ENCODE assay signal across 8 mouse cellular contexts in the genomic region with DNA sequence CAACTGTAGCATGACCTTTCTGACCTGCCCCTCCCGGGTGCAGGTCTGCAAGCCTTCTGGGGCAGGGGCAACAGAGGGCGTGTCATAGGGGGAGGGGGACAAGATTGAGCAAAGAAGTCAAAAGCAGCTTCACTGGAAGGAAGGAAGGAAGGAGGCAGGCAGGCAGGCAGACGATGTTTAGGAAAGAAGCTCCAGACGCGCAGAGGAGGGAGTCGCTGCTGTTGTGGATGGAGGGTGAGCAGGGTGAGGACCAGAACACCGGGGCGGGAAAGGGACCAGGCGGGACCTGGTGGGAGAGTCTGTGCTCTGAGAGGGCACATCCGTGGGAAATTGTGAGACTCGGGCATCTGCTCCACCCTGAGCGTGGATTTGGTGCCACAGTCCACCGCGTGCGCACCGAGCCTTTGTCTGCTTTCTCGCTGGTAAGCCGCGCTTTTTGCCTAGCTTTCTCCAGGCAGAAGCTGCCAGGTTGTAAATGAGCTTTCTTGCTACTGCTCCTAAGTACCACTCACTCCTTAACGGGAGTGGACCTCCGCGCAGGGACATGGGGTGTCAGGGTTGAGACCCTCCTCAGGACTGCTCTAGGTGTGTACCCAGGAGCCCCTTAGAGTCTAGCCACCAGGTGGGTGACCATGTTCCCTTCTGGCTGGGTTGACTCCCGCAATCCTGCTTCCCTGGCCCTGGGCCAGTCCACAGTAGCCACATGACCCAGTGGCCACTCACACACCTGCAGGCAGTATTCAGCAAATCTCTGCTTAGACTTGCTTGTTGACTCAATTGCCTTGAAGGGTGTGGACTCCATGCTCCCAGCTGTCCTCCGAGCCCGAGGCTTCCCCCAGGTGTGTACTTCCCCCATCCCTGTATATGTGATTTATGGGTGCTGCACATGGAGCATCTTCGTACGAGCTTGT.
DNase-seq lines count a peak whose midpoint lies in the region; ATAC-seq lines count a peak whose summit lies in the region.

No protein-coding gene starts in this region.

- H3K27me3 ChIP-seq in lung, embryonic 15.5 days: peaks cover 64% of the 10 kb centered on the region
- peaks cover 70% of the 10 kb centered on the region for H3K27me3 ChIP-seq in embryonic facial prominence, embryonic 14.5 days (replicated peaks; ENCODE audit: control insufficient read depth, insufficient read depth, low read length)
- peaks cover 83% of the 10 kb centered on the region for H3K27me3 ChIP-seq in limb, embryonic 12.5 days

- H3K9me3 ChIP-seq in lung, embryonic 15.5 days: no peaks in the 10 kb centered on the region
- H3K9me3 ChIP-seq in embryonic facial prominence, embryonic 14.5 days (ENCODE audit: control insufficient read depth, low read length): no peaks in the 10 kb centered on the region
- H3K9me3 ChIP-seq in limb, embryonic 12.5 days: no peaks in the 10 kb centered on the region

- no peak for ATAC-seq in lung, embryonic 15.5 days (ENCODE audit: borderline replicate concordance, extremely low read depth, low FRiP score, low TSS enrichment)
- no peak for ATAC-seq in embryonic facial prominence, embryonic 14.5 days (ENCODE audit: low read depth)
- no peak for ATAC-seq in limb, embryonic 12.5 days (ENCODE audit: insufficient number of reproducible peaks, insufficient read depth, low FRiP score, low TSS enrichment, low read depth)

- peak overlapping the region; percentile 89 for H3K4me2 ChIP-seq in lung, embryonic 15.5 days
- peak overlapping the region; percentile 98 for H3K4me2 ChIP-seq in embryonic facial prominence, embryonic 14.5 days (ENCODE audit: low read depth, low read length)
- peak overlapping the region; percentile 98 for H3K4me2 ChIP-seq in limb, embryonic 12.5 days

- DNase-seq in lung, postnatal 4 days: no peak
- DNase-seq in embryonic facial prominence, embryonic 14.5 days (ENCODE audit: low spot score): no peak
- DNase-seq in retina, postnatal 1 day: peak; percentile 52
- DNase-seq in urinary bladder, postnatal 4 days (ENCODE audit: low spot score in 2 of 2): no peak
- no peak for DNase-seq in natural killer cell, adult 2 months (ENCODE audit: low spot score in 2 of 2)
- DNase-seq in layer of hippocampus, adult 9-11 months: no peak

- no peak overlapping the region for H3K27ac ChIP-seq in lung, embryonic 15.5 days
- H3K27ac ChIP-seq in embryonic facial prominence, embryonic 14.5 days (replicated peaks; ENCODE audit: low read depth, low read length): no peak overlapping the region
- H3K27ac ChIP-seq in limb, embryonic 12.5 days: no peak overlapping the region

- H3K4me1 ChIP-seq in lung, embryonic 15.5 days: peaks cover 28% of the 10 kb centered on the region
- H3K4me1 ChIP-seq in embryonic facial prominence, embryonic 14.5 days (ENCODE audit: control insufficient read depth, insufficient read depth, low read length): peaks cover 10% of the 10 kb centered on the region; the same call in 1 of the 2 replicates
- peaks cover 28% of the 10 kb centered on the region for H3K4me1 ChIP-seq in limb, embryonic 12.5 days (replicated peaks)

- H3K9ac ChIP-seq in lung, embryonic 15.5 days: 0 out of 2 replicates have a peak overlapping the region, but pooled peaks have one; percentile 3
- peak overlapping the region; percentile 47; the same call in 1 of the 2 replicates for H3K9ac ChIP-seq in embryonic facial prominence, embryonic 14.5 days (ENCODE audit: low read depth, low read length)
- peak overlapping the region; percentile 74 for H3K9ac ChIP-seq in limb, embryonic 12.5 days (replicated peaks)

- H3K36me3 ChIP-seq in lung, embryonic 15.5 days: no peaks in the 10 kb centered on the region
- no peaks in the 10 kb centered on the region for H3K36me3 ChIP-seq in embryonic facial prominence, embryonic 14.5 days (ENCODE audit: control insufficient read depth, insufficient read depth, low read length)
- no peaks in the 10 kb centered on the region for H3K36me3 ChIP-seq in limb, embryonic 12.5 days

- peak overlapping the region; percentile 52 for H3K4me3 ChIP-seq in lung, embryonic 15.5 days
- peak overlapping the region; percentile 69 for H3K4me3 ChIP-seq in embryonic facial prominence, embryonic 14.5 days (ENCODE audit: low read depth, low read length)
- H3K4me3 ChIP-seq in limb, embryonic 12.5 days (replicated peaks): peak overlapping the region; percentile 76

- WGBS in lung, embryonic 15.5 days: 10% methylated on average over 27 of the region's 27 CpGs
- 10% methylated on average over 23 of the region's 27 CpGs for WGBS in embryonic facial prominence, embryonic 14.5 days
- 6% methylated on average over 27 of the region's 27 CpGs for WGBS in limb, embryonic 12.5 days

Comparison
In these comparisons a context has a peak if more than half of its experiments do, and no peak if none do; other contexts are left out.
1. H3K9ac ChIP-seq: peak in every context shown above with its lines; median percentile 74 in limb, embryonic 12.5 days; 47 in embryonic facial prominence, embryonic 14.5 days; 3 in lung, embryonic 15.5 days.